Mouse (Mus musculus): Measurements from ENCODE around the gene Fam49a.

Gene Fam49a

GRCm38 (mm10) chr12:12362371-12362770 is 100.4 kb downstream of the Fam49a start:
- no peak for DNase-seq

DNA sequence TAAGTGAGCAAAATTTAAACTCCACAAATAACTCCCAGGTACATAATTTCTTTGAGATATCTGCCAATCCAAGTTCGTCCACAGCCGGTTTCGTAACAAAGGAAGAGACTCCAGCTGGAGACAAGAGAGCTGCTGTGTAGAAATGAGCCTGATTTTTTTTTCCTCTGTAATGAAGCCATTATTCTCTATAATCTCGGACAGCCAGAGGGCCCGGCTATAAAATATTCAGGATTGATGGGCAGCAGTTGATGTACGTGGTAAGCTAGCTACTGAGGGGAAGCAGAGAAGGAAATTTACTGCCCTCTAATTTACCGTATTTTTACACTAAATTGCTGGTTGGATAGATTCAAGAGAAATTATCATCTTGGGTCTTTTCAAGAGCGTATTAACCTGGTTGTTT is 102.3 kb downstream of the Fam49a start:
- DNase-seq: no peak

GRCm38 (mm10) chr12:12367423-12367822 is 105.5 kb downstream of the Fam49a start:
- no peak for DNase-seq

- peak; percentile 56 for DNase-seq
These were observed 111.3 kb downstream of the Fam49a start for GRCm38 (mm10) chr12:12373111-12373862.

DNA sequence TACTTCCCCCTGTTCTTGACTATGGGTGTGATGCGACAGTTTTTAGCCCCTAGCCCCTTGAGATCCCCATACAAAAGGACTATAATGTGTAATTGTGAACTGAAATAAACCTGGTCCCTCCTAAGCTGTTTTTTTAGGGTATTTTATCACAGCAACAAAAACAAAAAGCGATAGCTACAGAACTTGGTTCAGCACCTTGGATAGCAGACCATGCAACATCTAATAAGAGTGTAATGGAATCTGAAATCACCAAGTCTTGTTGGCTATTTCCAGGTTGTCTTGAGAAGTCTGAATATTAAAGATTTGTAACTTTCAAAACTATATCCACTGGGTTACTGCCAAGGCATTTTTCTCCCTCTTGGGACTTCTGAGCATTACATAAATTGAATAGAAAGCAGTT is 117.1 kb downstream of the Fam49a start:
- no peak for DNase-seq

- no peak for DNase-seq
These were observed 127.3 kb downstream of the Fam49a start for GRCm38 (mm10) chr12:12389271-12389670.

GRCm38 (mm10) chr12:12396224-12396623 is 134.3 kb downstream of the Fam49a start:
- DNase-seq: peak; percentile 78

DNA sequence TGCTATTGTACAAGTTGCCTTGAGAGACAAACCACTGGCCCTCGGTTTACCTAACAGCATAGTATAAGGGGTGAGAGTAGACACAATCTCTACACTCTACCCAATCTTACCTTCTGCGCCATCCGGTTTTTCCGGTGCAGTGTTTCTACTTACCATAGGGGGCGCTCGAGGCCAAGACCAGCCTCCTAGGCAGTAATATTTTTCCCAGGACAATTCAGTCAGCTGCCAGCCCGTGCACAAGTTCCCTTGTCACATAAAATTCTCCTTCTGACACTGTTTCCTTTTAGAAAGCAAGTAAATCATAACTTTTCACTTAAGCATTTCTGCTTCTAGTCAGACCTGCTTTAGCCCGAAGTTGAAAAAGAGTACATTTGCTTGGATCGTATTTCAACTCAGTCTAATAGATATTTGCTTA is 139.1 kb downstream of the Fam49a start:
- peak; percentile 56 for DNase-seq

GRCm38 (mm10) chr12:12401504-12401903 is 139.6 kb downstream of the Fam49a start:
- peak; percentile 18 for DNase-seq

DNA sequence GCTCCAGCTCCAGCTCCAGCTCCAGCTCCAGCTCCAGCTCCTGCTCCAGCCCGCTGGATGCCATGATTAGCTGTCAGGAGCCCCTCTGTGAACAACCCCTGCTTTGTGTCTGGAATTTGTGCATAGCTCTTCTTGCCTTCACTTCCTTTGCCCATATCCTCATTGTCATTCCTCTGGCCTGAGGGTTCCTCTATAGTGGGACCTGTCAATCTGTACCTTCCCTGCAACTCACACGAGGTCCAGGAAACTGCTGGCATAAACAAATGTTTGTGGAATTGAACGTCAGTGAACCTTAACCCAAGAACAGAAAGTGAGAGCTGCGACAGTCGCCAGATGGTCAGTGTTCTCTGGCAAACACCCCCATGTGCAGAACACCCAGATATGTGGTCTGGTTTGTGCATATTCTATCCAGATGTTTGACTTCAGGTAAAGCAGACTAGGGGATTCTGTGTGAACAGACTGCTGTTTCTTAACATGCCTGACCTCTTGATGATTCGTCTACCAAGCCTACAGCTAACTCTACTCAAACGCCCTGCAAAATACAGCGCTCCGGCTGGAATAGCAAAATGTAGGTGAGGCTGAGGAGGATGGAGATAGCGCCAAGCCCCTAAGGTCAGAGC is 143.7 kb downstream of the Fam49a start:
- no peak for DNase-seq

DNA sequence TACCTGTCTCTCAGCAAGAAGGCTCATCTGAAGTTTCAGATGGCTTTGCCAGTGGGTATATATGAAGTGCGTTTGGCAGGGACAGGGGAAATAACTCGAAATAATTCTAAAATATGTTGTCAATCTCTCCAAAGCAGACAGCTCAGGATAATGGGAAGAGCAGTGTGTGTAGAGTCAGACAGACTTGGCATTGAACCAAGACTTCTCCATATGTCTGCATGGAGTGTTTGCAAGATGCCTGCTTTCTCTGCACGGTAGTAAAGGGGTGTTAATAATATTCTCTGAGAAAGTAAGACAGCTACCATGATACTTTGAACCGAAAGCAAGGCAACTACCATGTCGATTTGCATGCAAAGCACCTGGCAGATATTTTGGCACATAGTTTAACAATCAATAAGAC is 147.1 kb downstream of the Fam49a start:
- DNase-seq: no peak

GRCm38 (mm10) chr12:12412674-12413073 is 150.7 kb downstream of the Fam49a start:
- peak; percentile 85 for DNase-seq

DNA sequence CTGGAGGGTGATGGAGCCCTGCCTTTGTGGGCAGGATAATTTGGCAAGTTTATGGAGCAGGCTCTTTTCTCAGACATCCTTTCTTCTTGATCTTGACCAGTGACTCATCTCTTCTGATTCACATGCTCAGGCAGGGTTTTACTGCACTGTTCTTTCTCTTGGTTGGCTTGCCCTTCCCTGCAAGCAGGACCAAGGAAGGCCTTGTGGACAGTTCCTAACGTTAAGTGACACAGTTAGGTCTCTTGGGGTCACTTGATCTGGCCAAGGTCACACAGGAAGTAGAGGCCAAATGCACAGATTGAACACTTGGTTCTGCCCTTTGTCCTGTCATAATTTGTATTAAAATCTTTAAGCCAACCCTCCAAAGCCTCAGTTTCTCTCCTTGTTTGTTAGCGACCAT is 158.5 kb downstream of the Fam49a start:
- DNase-seq: no peak

- peak; percentile 89 for DNase-seq
These were observed 159.1 kb downstream of the Fam49a start for GRCm38 (mm10) chr12:12420841-12421579.

GRCm38 (mm10) chr12:12421580-12421878 is 159.6 kb downstream of the Fam49a start:
- DNase-seq: no peak

- no peak for DNase-seq
These were observed 163.2 kb downstream of the Fam49a start for GRCm38 (mm10) chr12:12425188-12425587.

DNA sequence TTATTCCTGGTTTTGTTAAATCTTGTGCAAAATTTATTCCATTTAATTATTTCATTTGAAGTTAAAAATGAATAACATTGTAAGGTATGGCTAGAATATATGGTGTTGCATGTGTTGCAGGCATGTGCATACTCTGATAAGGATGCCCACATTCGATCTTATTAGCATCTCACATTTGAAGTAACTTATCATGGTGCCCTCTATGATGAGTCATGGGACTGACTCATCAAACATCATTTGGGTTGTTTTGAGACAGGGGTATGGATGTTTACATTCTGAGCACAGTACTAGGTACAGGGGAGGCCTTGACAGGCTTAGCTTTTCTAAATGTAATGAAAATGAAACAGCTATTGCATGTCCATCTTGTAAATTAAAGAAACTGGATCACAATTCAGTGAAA is 165.3 kb downstream of the Fam49a start:
- DNase-seq: no peak

DNA sequence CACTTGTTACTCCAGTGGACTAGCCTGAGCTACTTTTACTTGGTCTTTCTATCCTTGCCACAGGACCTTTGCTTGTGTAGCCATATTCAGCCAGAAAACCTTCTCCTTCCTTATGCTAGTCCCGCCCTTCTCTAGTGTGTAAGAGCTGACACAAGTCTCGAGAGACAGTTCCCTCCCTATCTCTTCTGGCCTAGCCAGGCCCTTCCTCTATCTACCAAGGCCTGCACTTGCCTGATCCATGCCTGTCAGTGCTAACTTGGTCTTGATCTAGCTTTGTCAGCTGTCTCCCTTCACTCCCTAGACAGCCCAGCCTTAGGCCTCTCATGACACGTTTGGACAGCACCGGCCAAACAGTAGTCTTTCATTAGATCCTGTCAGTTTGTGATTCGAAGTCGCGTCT is 166.9 kb downstream of the Fam49a start:
- no peak for DNase-seq

Measured in thymus, postnatal 25 days (tissue).